Mouse (Mus musculus) thymus, postnatal 36 days (tissue): ENCODE data around the gene Tnfrsf9.

ENCODE experiments used
- DNase-seq, 2 experiments: peaks; one replicate each; pipeline ENCODE4 v3.0.0; 2022; ENCODE audit warnings: mixed read lengths in 2 of 2

The Tnfrsf9 gene

DNA sequence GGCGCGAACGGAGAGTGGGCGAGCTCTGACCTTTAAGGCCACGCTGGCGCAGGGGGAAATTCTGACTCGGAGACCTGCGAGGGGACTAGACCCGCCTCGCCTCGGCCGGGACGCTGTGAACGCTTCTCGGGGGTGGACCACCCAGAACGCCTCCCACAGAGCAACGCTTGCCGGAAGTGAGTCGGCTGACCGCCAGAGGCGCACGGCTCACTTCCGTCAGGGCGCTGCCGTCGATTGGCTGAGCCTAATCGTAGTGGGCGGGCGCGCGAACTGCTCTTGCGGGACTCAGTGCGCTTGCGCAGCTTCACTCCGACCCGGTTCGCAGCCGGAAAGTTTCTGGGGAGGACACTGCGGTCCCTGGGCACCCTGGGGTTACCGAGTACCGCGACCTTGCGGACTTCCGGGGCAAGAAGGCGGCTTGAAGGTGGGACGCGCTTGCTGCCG is at the start of gene Tnfrsf9, which contains the start of gene Park7:
Gene Tnfrsf9, plus strand, starts transcription at position 273 of the 444 bp plus-strand sequence.
Gene Park7, minus strand, starts transcription at position 148 of the 444 bp plus-strand sequence.
- DNase-seq, result peak; percentile 94 to 97

DNA sequence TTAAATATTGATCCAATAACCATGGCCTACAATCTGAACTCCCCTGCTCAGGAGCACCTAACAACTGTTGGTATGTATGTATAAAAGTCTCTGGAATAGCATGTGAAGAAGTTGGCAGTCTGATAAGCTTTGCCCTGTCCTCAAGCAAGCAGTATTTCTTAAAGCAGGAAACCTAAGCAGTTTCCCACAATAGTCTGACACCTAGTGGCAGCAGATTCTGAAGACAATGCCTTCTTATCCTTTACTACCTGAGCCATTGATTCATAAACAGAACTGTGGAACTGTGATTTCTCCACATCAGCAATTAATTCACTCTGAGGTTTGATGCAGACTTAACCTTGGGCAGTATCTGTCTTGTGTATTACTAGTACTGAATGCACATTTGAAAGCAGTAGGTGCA is 49.0 kb upstream of the Tnfrsf9 start:
- DNase-seq, result no peak

DNA sequence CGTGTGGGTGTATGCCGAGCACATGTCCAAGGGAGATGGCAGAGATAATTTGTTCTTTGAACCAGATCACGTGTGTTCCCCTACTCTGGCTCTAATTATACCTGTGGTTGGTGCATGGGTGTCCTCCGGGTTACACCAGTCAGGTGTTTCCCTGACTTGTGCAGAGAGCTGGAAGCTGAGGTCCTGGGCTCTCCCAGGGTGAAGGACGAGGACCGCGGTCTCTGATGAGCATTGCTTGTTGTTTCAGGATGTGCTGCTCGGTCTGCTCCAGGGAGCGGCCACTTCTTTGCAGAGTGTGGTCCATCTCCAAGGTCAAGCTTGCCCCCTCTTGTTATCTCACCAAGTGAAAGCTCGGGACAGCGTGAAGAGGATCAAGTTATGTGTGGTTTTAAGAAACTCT is 48.3 kb upstream of the Tnfrsf9 start:
- DNase-seq, result no peak

DNA sequence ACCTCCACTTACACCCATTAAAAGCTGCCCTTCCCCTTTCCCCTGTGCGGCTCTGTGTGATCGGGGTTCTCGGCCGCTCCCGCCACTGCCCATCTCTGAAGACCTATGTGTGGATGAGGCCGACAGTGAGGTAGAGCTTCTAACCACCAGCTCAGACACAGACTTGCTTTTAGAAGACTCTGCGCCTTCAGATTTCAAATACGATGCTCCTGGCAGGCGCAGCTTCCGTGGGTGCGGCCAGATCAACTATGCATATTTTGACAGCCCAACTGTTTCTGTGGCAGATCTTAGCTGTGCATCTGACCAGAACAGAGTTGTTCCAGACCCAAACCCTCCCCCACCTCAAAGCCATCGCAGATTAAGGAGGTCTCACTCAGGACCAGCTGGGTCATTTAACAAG is 47.9 kb upstream of the Tnfrsf9 start:
- no peak for DNase-seq

DNA sequence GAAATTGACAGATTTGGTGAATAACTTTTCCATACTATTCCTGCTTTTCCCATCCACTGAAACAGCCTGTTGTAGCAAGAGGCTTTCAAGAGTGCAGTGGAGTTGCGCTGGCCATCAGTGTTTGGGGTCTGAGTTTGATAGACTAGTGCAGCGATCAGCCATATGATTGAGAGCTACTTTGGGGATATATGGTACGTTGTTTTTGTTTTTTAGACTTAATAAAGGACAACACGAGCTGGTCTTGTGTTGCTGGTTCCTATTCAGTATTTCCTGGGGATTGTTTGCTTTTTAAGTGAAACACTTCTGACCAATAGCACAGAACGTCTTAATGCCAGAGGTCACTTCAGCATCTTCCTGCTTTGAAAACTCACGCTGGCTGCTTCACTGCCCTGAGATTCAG is 46.2 kb upstream of the Tnfrsf9 start:
- no peak for DNase-seq

DNA sequence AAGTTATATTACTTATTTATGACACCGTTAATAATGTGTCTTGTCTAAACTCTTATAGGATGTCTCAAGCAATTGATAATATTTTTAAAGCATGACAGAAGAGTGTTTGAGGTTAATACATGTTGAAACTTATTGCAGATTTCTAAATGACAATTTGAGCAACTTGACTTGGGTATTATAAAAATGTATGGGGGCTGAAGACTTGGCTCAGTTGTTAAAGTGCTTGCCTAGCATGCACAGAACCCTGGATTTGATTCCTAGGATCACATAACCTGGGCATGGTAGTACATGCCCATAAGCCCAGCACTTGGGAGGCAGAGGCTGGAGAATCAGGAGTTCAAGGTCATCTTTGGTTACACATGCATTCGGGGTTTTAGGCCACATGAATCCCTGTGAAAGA is 45.5 kb upstream of the Tnfrsf9 start:
- no peak for DNase-seq

DNA sequence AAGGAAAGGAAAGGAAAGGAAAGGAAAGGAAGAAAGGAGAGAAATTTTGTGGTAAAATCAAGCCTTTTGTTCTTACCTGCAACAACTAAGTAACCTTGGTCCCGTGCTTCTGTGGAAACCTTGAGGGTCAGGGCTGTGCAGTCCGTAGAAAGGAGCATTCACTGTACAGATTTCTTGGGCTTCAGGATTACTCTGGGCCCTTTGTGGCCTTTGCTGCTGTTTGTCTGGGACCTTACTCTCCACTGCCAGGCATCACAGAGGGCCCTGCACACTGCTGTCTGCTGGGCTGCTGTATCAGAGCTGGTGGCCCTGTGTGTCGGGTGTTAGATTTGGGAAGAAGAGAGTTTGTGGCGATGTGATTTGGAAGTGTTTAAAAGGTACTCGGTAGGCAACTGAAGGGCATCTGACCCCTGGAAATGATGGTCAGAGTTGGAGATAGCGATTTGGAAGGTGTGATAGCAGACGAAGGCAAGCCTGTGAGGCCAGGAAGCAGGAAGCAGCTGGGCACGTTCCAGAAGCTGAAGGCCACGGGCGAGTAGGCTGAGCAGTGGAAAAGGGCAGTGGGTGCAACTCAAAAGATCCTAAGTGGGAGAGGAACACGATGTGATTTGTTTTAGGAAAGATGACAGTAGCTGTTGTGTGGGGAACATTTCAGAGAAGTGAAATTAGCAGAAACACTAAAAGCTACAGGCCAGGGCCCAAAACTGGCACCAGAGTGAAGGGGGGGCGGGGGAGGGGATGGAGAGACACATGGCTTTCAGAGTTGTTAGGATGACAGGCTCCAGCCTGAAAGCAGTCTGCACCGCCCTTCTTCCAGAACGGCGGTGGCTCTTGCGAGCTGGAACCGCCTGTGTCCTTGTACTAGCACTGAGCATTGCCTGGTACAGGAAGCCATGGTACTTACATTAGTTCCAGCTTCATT is 44.8 kb upstream of the Tnfrsf9 start:
- DNase-seq, result no peak

DNA sequence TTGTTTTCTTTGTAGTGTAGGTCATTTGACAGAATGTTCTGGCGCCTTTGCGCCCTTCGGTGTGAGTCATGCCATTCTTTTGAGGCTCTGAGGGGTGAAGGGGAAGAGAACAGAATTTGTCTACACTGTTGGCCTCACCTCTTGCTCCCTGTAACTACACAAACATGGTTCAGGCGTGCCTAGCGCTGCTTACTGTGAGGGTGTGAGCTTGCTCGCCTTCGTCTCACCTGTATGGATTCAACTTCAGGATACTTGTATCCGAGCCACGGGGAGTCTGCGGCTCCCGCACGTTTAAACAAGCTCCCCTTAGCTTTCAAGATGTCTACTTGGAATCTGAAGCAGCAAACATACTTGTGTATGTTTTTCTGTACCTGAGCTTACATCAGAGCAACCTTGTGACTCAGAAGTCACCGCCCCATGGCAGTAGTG is 43.4 kb upstream of the Tnfrsf9 start:
- no peak for DNase-seq

DNA sequence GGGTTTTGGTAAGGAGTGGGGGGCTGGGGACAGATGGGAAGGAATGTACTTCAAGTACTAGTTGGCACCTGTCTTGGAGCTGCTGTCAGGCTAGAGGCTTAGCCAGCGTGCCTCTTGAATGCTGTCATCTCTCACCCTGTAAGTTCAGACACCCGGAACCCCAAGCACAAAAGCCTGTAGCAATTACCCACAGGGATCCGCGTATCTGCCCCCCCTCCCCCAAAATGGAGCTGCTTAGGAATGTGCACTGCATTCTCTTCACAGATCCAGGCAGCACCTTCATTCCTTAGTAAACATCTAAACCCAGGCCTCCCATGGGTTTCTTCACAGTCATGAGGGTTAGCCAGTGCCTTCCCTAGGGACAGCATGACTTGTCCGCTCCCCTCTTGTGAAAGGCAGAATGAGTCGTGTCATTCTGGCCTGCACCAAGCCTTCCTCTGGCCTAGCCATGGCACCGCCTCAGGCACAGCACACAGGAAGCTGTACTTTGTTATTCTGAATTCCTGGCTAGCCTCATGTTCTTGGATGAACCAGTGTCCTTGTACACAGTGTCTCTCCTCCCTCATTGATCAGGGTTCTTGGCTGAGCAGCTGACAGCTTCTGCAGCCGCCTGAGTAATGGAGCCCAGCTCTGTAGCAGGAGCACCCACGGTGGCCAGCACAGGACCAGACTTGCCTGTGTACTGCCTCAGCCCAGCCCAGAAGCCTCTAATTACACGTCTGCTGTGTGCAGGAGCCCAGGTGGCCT is 42.8 kb upstream of the Tnfrsf9 start:
- no peak for DNase-seq

DNA sequence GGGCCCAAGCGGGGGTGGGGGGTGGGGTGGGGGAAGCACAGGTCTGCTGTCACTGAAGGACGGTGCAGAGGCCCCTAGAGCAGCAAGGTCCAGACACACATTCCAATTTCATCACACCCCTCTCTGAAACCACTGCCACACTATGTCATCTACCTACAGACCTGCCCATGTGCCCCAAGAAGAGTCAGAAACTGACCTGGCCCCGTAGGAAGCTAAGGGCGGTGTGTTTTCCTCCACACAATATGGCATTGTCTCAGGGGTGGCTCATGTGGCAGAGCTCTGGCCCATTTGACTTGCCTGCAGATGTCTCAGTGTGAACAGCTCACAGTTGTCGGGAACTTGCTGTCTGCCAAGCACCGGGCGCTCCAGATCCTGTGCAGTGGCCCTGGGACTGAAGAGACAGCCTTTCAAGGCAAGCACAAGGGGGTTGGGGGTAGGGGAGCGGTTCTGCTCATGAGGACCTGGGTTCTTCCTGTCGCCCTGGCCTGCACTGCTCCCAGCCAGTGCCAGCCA is 42.2 kb upstream of the Tnfrsf9 start:
- DNase-seq, result no peak

DNA sequence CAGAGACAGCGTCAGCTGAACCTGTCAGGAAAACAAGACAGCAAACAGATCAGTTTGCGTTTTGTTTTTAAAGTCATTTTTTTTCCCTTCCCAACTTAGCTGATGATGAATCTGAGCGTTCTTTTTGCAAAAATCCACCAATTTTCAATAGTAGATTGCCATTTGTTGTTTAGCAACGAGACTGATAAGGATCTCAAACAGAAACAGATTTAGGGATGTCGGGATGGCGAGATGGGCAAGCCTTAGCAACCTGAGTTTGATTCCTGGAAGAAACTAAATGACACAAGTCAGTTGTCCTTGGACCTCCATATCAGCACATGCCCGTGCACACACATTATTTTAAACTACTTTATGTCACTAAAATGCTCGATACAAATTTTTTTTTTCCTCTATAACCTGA is 41.7 kb upstream of the Tnfrsf9 start:
- DNase-seq, result no peak

DNA sequence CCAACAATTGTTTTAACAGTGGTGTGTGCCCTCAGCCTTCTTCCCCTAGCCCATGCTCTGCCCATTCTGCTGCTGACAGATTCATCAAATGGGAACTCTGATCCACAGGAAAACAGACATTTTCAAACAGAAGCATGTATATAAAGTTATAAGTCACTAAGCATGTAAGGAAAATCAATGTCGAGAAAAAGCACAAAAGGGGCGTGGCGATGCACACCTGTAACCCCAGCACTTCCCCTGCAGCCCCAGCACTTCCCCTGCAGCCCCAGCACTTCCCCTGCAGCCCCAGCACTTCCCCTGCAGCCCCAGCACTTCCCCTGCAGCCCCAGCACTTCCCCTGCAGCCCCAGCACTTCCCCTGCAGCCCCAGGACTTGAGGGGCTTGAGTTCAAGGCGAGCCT is 39.9 kb upstream of the Tnfrsf9 start:
- peak in 1 of 2 experiments; percentile 29 for DNase-seq

DNA sequence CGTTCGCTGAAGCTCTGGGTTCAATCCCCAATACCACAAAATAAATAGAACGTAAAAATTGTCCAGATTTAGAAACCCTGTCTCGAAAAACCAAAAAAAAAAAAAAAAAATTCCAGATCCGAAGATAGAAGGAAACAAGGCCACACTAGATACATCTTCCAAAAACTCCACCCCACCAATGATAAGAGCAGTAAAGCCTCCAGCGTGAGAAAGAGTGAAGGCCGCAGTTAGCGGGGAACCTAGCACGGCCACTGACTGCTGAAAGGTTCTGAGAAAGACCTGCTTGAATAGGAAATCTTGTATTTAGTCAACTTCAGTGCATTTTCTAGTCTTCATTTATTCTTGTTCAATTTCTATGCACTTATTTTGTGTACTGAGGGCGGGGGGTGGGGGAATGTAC is 39.0 kb upstream of the Tnfrsf9 start:
- no peak for DNase-seq

DNA sequence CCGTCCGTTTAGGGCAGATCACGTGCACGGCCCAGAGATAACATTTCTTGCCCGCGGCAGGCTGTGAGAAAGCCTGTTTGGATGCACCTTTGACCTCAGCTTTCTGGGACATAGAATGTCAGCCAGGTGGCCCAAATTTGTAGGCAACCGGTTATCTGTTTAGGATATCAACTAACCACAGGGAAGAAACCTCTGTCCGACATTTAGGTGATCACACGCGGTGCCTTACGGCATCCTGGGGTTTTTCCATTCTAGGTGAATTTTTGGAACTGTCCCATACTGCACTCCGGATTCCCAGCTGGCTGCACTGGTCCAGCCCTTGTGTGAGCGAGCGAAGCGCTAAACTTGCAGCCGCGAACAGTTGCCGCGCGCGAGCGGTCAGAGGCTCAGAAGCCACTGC is 34.7 kb upstream of the Tnfrsf9 start:
- DNase-seq, result no peak

DNA sequence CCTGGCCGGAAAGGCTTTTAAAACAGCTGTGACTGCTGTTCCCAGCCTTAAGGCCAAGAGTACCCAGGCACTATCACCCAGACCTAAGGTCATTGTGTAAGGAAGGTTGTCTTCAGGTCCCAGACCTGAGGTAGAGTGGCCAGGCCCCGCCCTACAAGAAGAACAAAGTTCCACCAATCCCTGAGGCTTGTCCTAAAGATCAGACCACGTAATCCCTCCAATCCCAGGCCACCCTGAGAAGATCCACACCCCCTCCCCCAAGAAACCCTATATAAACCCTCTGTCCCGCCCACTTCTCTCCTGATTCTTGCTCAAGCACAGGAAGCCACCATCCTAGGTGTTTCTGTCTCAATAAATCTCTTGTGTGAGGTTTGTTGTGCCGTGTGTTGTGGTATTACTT is 34.0 kb upstream of the Tnfrsf9 start:
- no peak for DNase-seq

DNA sequence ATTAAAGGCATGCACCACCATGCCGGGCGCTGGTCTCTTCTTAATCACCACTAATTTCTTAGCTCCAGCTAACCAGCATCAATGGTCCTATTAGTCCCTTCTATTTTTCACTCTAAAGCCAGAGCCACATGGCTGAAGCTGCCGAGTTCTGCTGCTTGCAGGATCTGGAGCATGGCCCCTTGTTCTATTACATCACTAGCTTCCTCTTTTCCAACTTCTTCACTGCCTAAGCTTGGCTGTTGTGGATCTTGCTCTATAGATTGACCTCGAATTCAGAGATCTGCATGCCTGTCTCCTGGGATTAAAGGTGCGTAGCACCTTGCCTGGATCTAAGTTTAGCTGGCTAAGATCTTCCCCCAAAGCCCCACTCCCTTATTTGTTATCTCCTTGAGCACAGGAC is 31.7 kb upstream of the Tnfrsf9 start:
- no peak for DNase-seq

DNA sequence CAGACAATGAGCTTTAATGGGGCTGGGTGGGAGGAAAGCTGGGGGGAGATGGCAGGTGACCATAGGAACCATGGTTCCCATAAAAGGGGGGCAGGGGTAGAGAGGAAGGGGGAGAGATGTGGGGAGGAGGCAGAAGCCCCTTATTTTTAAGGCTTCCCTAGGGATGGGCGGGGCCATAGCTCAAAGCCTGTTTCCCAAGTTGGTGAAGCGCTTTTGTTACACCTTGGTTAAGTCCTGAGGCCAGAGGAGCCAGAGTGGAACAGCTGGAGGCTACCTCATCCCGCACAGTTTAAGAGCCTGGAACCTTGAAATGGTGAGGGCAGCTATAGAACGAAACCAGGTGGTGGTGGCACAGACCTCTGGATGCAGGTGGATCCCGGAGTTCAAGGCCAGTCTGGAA is 26.5 kb upstream of the Tnfrsf9 start:
- no peak for DNase-seq

DNA sequence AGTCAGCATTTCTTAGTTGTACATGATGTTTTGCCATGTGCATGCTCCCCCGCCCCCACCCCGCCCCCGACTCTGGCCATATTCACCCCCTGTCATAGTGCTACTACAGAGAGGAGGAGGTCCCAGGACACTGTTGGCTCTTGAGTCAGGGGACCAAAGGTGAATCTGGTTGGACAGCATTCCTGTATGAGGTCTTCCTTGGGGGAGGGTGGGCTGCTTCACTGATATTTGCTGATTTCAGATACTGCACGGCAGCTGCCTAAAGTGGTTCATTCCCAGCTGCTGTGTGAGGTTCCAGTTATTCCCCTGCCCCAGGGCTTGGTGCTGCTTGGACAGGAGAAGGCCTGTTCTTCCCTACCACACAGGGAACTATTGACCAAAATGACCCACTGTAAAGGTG is 25.9 kb upstream of the Tnfrsf9 start:
- DNase-seq, result no peak

DNA sequence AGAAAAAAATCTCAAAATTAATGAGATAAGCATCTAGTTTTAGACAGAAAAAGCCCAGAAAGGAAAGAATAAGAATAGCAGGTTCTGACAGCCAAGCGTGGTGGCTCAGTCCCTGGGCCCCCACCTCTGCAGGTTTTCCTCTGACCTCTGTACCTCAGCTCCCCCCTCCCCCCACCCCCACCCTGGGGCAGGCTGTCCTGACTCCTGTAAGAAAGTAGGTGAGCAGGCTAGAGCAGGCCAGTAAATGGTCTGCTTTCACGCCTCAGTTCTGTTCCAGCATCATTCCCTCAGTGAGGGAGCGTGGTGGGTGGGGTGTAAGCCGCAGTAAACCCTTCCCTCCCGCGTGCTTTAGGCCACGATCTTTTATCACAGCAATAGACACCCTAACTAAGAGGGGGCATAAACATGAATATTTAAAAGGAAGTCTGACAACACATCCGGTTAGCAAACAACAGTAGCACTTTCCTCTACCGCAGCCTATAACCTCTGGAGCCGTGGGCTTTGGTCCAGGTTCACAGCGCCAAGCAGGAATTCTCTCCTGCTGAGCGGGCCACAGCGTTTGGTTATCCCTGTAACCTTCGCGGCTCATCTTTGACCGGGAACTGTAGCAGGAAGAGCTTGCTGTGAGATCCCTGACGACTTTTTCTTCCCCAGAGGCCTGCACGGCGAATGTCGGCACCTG is 24.9 kb upstream of the Tnfrsf9 start:
- DNase-seq, result no peak

DNA sequence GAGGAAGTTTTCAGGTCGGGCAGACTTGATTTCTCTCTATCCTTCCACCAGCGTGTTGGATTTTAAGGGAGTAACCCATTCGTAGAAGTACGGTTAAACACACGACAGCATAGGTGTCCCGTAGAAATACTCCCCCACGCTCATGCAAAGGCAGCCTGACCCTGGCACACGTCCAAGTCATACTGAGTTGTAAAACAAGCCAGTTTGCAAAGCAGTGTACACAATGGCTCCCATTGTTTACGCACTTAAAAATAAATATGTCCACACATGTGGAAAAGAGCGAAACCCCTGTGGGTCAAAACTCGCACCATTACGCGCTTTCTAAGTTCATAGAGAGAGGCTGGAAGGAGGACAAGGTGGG is 24.4 kb upstream of the Tnfrsf9 start:
- no peak for DNase-seq

DNA sequence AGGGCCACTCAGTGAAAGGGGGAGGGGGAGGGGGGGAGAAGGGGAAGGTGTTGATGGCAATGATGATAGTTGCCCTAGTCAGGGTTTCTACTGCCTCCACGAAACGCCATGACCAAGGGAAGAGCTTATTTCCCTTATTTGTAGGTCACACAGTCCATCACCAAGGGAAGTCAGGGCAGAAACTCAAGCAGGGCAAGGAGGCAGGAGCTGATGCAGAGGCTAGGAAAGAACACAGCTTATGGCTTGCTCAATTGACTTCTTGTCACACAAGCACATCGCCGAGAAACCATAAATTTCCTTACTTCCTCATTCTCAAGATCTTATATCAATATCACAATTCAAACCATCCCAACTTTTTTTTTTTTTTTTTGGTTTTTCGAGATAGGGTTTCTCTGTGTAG is 23.1 kb upstream of the Tnfrsf9 start:
- no peak for DNase-seq

DNA sequence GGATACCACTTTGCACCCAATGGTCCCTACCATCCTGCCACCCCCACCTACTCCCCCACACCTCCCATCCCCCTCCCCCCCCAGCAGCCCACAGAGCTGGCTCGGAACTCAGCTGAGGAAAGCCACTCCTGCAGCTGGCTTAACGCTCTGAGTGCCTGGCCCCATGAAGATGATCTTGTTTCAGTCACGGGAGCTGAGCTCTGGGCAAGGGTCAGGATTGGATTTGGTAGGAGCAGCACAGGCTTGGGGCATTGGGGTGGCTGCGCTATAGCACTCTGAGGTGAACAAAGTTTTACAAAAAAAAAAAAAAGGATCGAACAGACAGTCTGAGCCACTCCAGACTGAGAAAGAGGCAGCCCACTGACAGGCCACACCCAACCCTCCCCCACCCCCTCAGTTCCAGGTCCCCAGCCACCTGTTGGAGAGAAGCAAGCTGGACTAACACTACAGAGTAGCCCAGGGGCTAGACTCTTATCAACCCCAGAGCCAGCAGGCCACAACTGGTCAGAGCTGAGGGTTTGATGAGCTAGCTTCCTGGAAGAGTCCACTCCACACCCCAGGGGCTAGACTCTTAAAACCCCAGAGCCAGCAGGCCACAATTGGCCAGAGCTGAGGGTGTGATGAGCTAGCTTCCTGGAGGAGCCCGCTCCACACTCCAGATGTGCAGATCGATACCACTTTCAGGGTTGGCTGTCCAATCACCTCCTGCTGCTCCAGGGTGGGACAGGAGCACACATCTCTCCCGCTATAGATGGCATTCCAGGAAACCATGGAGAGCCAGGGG is 19.5 kb upstream of the Tnfrsf9 start:
- DNase-seq, result peak in 1 of 2 experiments; percentile 22
